9 mouse cellular contexts compared by ENCODE assay signal in the genomic region with DNA sequence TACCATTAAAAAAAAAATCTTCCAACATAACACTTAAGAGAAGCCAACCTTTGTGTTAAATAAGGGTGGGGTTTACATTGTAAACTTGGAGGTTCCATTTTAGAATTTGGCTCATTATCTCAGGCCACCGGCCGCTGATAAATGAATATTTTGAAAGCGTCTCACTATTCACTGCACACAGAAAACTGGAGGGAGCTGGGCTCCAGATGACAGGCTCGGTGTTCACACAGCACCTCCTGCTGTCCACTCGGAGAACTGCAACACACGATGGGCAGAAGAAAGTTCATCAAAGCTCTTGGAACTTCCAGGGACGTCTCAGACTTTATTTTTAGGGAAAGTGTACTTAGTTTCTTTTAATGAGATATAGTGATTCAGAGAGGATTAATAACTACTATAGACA.
DNase-seq lines count a peak whose midpoint lies in the region; ATAC-seq and TF ChIP-seq lines count a peak whose summit lies in the region.
"Had no signal": no experiment of that assay in that cellular context is flagged by ENCODE, and none has a peak within 500 bp of the region (broad histone marks: within the 10 kb centered on the region; RNA-seq: fewer than 3 reads in every experiment).

No protein-coding gene starts in this region.

- H3K4me3 ChIP-seq in hindbrain, embryonic 11.5 days (ENCODE audit: low read depth, low read length): no peak overlapping the region
- no peak overlapping the region for H3K4me3 ChIP-seq in hindbrain, embryonic 12.5 days
- no peak overlapping the region for H3K4me3 ChIP-seq in cortical plate, adult 2 months (ENCODE audit: insufficient read depth, low read length)
- H3K4me3 ChIP-seq: embryonic facial prominence, embryonic 12.5 days had no signal

- H3K4me1 ChIP-seq in hindbrain, embryonic 11.5 days (replicated peaks; ENCODE audit: control insufficient read depth, insufficient read depth, low read length): peaks cover 5% of the 10 kb centered on the region; the same call in 1 of the 2 replicates
- peaks cover 19% of the 10 kb centered on the region for H3K4me1 ChIP-seq in hindbrain, embryonic 12.5 days
- H3K4me1 ChIP-seq in cortical plate, adult 2 months (ENCODE audit: control insufficient read depth, insufficient read depth, low read length): no peaks in the 10 kb centered on the region
- H3K4me1 ChIP-seq: embryonic facial prominence, embryonic 12.5 days had no signal

- no peaks in the 10 kb centered on the region for H3K9me3 ChIP-seq in hindbrain, embryonic 11.5 days (ENCODE audit: control insufficient read depth, low read length)
- no peaks in the 10 kb centered on the region for H3K9me3 ChIP-seq in hindbrain, embryonic 12.5 days (replicated peaks)
- H3K9me3 ChIP-seq: embryonic facial prominence, embryonic 12.5 days had no signal

- no peak for TF ChIP-seq POLR2A in cortical plate, adult 2 months (IDR thresholded peaks at IDR 0.05; ENCODE audit: extremely low read depth, insufficient read depth, low read length)

- no peak overlapping the region for H3K4me2 ChIP-seq in hindbrain, embryonic 11.5 days (replicated peaks; ENCODE audit: low read depth, low read length)
- H3K4me2 ChIP-seq in hindbrain, embryonic 12.5 days (replicated peaks): no peak overlapping the region
- H3K4me2 ChIP-seq: embryonic facial prominence, embryonic 12.5 days had no signal

- H3K27ac ChIP-seq in hindbrain, embryonic 11.5 days (ENCODE audit: low read depth, low read length): no peak overlapping the region
- no peak overlapping the region for H3K27ac ChIP-seq in hindbrain, embryonic 12.5 days
- no peak overlapping the region for H3K27ac ChIP-seq in cortical plate, adult 2 months (ENCODE audit: insufficient read depth, low read length)
- H3K27ac ChIP-seq: embryonic facial prominence, embryonic 12.5 days had no signal

- peak; percentile 91 for DNase-seq in hindbrain, embryonic 11.5 days (ENCODE audit: low spot score)
- DNase-seq in adrenal gland, adult 18-20 months (ENCODE audit: low spot score in 2 of 2): peak; percentile 66 to 72
- peak; percentile 32 for DNase-seq in left cerebral cortex, adult 11 months (ENCODE audit: low spot score)
- DNase-seq in mesoderm, embryonic 11.5 days (ENCODE audit: low read depth, low spot score): peak; percentile 83
- DNase-seq in testis, postnatal 10 days (ENCODE audit: low spot score): peak; percentile 83

- no peaks in the 10 kb centered on the region for H3K36me3 ChIP-seq in hindbrain, embryonic 11.5 days (ENCODE audit: control insufficient read depth, insufficient read depth, low read length)
- no peaks in the 10 kb centered on the region for H3K36me3 ChIP-seq in hindbrain, embryonic 12.5 days
- H3K36me3 ChIP-seq: embryonic facial prominence, embryonic 12.5 days had no signal

- H3K27me3 ChIP-seq in hindbrain, embryonic 11.5 days (ENCODE audit: control insufficient read depth, insufficient read depth, low read length): no peaks in the 10 kb centered on the region
- H3K27me3 ChIP-seq in hindbrain, embryonic 12.5 days: peaks cover 11% of the 10 kb centered on the region; the same call in 1 of the 2 replicates
- H3K27me3 ChIP-seq: embryonic facial prominence, embryonic 12.5 days had no signal

- TF ChIP-seq CTCF in cortical plate, adult 2 months (IDR thresholded peaks at IDR 0.05; ENCODE audit: extremely low read depth, insufficient read depth, low read length): peak; percentile 88

- ATAC-seq in hindbrain, embryonic 11.5 days (ENCODE audit: low FRiP score): peak; percentile 17; the same call in 1 of the 2 replicates
- no peak; the same call in 1 of the 2 replicates for ATAC-seq in hindbrain, embryonic 12.5 days (ENCODE audit: low FRiP score)
- peak; percentile 86 for ATAC-seq in granulocyte monocyte progenitor cell, adult 5-6 weeks (replicated peaks; ENCODE audit: poor library complexity, severe bottlenecking)

- H3K9ac ChIP-seq in hindbrain, embryonic 11.5 days (ENCODE audit: low read depth, low read length): no peak overlapping the region
- no peak overlapping the region for H3K9ac ChIP-seq in hindbrain, embryonic 12.5 days
- H3K9ac ChIP-seq: embryonic facial prominence, embryonic 12.5 days had no signal

- WGBS in hindbrain, embryonic 11.5 days: 3% methylated on average over 7 of the region's 7 CpGs
- 2% methylated on average over 7 of the region's 7 CpGs for WGBS in hindbrain, embryonic 12.5 days

Comparison
In these comparisons a context has a peak if more than half of its experiments do, and no peak if none do; other contexts are left out.
1. DNase-seq: peak in every context shown above with its lines; median percentile 91 in hindbrain, embryonic 11.5 days; 83 in mesoderm, embryonic 11.5 days; 83 in testis, postnatal 10 days; 69 in adrenal gland, adult 18-20 months; 32 in left cerebral cortex, adult 11 months.